Mouse (Mus musculus) neural tube, embryonic 14.5 days (tissue): ENCODE results near the gene Dhrs4. TPM values are rescaled to one million over a fixed set of nuclear protein-coding genes. Genes with fewer than 3 reads are reported as not detected.

Experiments
- ATAC-seq: fragments of 200-750 bp; cut with Nextera tagmentation; 2 replicates; pipeline ENCODE4 v1.8.0; 2017; ENCODE audit warnings: low read depth, mild to moderate bottlenecking, moderate TSS enrichment, moderate library complexity
- H3K27ac ChIP-seq: fragments of 300-500 bp; sonication (generic); 2 replicates; pipeline ENCODE4 v1.5.1; 2014; ENCODE audit warnings: low read depth, mild to moderate bottlenecking, control low read depth, low read length, moderate library complexity, mixed read lengths
- H3K27me3 ChIP-seq: fragments of 300-500 bp; sonication (generic); 2 replicates; pipeline ENCODE4 v1.6.1; 2014; ENCODE audit warnings: low read length; ENCODE audit not compliant: control insufficient read depth, insufficient read depth
- H3K36me3 ChIP-seq: fragments of 300-500 bp; sonication (generic); 2 replicates; pipeline ENCODE4 v1.6.1; 2014; ENCODE audit warnings: low read length, mixed read lengths; ENCODE audit not compliant: control insufficient read depth, insufficient read depth
- H3K4me1 ChIP-seq: fragments of 300-500 bp; sonication (generic); 2 replicates; pipeline ENCODE4 v1.6.1; 2014; ENCODE audit warnings: low read length; ENCODE audit not compliant: control insufficient read depth, insufficient read depth
- H3K4me2 ChIP-seq: fragments of 300-500 bp; sonication (generic); 2 replicates; pipeline ENCODE4 v1.6.1; 2014; ENCODE audit warnings: mild to moderate bottlenecking, low read depth, low read length, control low read depth
- H3K4me3 ChIP-seq: fragments of 300-500 bp; sonication (generic); 2 replicates; pipeline ENCODE4 v1.5.1; 2014; ENCODE audit warnings: low read depth, low read length, control low read depth, mixed read lengths
- H3K9ac ChIP-seq: fragments of 300-500 bp; sonication (generic); replicated peaks from 2 replicates; pipeline ENCODE4 v1.6.1; 2014; ENCODE audit warnings: low read depth, mild to moderate bottlenecking, control low read depth, low read length, mixed read lengths
- H3K9me3 ChIP-seq: fragments of 300-500 bp; sonication (generic); 2 replicates; pipeline ENCODE4 v1.6.1; 2016; ENCODE audit warnings: low read length; ENCODE audit not compliant: control insufficient read depth
- WGBS: fragments of 180-500 bp; shearing (Covaris S2); extraction: QIAGEN DNeasy Blood & Tissue Kit; methylation state at CpG from one replicate; pipeline ENCODE4 v1.1.7; 2014; 5-methylcytosine and 5-hydroxymethylcytosine counted together
- polyA plus RNA-seq: library from polyadenylated mRNA; unstranded; fragments of >200 nt; fragmentation: Nextera tagmentation; extraction: Ambion mirVana; gene quantifications from 2 replicates; pipeline ENCODE4 v1.2.1, GENCODE M21; 2014

The Dhrs4 gene
- polyA plus RNA-seq, 1 experiment from 2014 or later, result 7.6 TPM

DNA sequence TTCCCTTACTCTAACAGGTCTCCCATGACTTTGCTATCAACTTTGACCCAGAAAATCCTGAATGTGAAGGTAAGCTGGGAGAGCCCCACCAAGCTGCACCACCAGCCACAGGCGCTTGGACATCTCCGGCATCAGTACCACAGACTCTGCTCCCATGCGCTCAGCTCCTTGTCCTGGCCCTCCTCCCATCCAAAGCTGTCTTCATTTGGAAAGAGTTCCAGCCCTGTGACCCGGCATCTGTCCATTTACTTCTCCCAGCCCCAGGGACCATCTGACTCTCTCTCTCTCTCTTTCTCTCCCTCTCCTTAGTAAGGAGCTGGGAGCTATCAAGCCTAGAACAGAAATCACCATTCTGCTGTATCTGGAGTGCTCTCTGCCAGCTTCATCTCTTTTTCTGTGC, 37.3 kb downstream of the Dhrs4 start:
- Histone ChIP-seq H3K27ac (no peak overlapping the region), H3K9me3 (no peaks in the 10 kb centered on the region), H3K4me1 (no peaks in the 10 kb centered on the region), H3K9ac (no peak overlapping the region), H3K4me3 (no peak overlapping the region), H3K4me2 (no peak overlapping the region), H3K36me3 (no peaks in the 10 kb centered on the region), H3K27me3 (no peaks in the 10 kb centered on the region)
- no peak for ATAC-seq
- 92% methylated on average over 4 of the region's 4 CpGs for WGBS

DNA sequence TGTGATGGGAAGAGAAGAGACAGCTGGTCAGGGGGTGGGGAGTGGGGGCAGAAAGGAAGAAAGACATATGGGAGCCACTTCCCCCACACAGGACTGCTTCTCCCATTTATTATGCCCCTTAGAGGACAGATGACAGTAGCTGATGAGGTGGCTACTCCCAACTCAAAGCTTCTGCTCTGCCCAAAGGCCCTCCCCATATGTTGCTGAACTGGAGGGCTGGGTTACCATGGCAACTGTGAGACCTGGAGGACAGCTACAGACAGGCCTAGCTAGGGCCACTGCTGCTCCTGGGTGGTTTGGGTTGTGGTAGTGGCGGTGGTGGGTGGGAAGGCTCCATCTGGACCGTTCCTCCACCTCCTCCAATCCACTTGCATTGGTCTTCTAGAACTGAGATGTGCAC, 40.3 kb downstream of the Dhrs4 start:
- H3K9ac ChIP-seq, result no peak overlapping the region
- H3K27ac ChIP-seq, result no peak overlapping the region
- no peaks in the 10 kb centered on the region for H3K4me1 ChIP-seq
- ATAC-seq, result peak; percentile 42
- no peak overlapping the region for H3K4me2 ChIP-seq
- H3K27me3 ChIP-seq, result no peaks in the 10 kb centered on the region
- H3K4me3 ChIP-seq, result no peak overlapping the region
- no peaks in the 10 kb centered on the region for H3K36me3 ChIP-seq
- no peaks in the 10 kb centered on the region for H3K9me3 ChIP-seq
- 24% methylated on average over 2 of the region's 2 CpGs for WGBS

DNA sequence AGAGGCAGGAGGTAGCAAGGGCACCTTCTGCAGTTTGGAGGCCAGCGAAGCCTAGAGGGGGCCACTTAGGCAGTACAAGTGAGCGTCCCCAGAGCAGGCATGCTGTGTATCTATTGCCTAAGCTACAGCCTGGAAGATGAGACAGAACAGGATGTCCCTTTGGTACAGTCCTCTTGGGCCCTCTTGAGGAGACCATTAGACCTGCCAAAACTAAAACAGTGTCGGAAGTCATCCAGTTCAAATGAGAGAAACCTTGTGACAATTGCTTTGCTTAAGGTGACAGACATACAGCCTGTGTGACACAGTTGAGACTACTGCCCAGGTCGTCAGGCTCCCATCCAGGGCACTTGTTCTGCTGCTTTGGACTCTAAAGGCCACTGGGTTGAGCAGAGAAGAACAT, 41.0 kb downstream of the Dhrs4 start:
- 61% methylated on average over 4 of the region's 4 CpGs for WGBS
- Histone ChIP-seq H3K4me1 (no peaks in the 10 kb centered on the region), H3K9me3 (no peaks in the 10 kb centered on the region), H3K4me2 (no peak overlapping the region), H3K27me3 (no peaks in the 10 kb centered on the region), H3K36me3 (no peaks in the 10 kb centered on the region), H3K4me3 (no peak overlapping the region), H3K9ac (no peak overlapping the region), H3K27ac (no peak overlapping the region)
- ATAC-seq, result no peak

DNA sequence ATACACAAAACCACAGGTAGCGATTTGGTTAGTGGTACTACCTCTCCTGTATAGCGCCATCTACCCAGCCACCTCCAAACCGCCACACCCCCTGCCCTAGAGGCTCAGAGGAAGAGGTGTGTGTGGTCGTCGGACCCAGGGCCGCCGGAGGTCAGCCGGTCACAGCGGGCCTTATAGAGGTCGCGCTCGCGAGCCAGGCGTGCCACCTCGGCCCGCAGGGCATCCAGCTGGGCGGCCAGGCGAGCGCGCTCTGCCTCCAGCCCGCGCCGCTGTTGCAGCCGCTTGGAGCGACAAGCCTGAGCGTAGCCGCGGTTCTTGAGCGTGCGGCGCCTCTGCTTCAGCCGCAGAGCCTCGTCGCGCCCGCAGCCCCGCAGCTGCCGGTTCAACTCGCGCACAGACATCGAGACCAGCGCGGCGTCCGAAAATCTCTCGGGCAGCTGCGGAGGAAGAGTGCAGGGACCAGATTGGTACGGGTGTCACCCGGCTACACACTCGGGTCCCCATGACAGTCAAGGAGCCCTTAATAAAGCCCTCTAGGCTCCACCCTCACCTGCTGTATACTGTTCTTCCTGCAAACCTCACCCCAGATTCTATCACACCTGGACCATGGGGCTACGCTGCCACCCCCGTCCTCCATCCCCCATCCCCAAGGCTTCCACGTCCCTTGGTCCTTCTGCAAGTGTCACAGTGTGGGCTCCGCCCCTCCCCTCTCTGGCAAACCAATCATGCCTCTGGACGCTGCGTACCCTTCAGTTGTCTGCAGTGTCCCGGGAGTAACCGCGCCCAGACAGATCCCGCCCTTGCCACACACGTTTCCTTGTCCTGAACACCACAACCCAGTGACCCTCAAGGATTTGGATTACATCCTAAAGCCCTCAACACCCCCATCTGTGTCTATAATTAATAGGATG, 42.1 kb downstream of the Dhrs4 start:
- ATAC-seq, result peak; percentile 80
- H3K9ac ChIP-seq, result peak overlapping the region; percentile 74
- H3K4me1 ChIP-seq, result no peaks in the 10 kb centered on the region
- no peaks in the 10 kb centered on the region for H3K36me3 ChIP-seq
- H3K9me3 ChIP-seq, result no peaks in the 10 kb centered on the region
- H3K4me3 ChIP-seq, result peak overlapping the region; percentile 47
- H3K27ac ChIP-seq, result peak overlapping the region; percentile 52
- WGBS, result under 1% methylated on average over 61 of the region's 61 CpGs
- no peaks in the 10 kb centered on the region for H3K27me3 ChIP-seq
- H3K4me2 ChIP-seq, result peak overlapping the region; percentile 86

DNA sequence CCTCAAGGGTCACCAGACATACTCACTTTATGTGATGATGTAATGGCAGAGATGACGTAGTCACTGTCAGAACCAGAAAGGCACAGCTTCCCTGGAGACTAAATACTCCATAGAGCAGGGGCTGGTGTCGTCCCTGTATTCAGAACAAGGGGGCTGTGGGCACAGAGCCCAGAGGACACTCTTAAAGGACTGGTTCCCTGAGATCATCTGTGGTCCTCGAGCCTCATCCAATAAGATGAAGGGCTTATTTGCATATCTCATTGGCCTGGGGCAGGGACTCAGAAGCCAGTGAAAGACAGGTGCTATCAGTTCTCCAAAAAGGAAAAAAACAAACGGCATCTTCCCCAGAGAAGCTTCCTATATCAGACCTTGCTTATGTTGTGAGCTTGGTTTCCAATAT, 45.5 kb downstream of the Dhrs4 start:
- Histone ChIP-seq H3K4me3 (no peak overlapping the region), H3K27me3 (no peaks in the 10 kb centered on the region), H3K4me1 (no peaks in the 10 kb centered on the region), H3K36me3 (no peaks in the 10 kb centered on the region), H3K9me3 (no peaks in the 10 kb centered on the region), H3K4me2 (no peak overlapping the region), H3K27ac (no peak overlapping the region), H3K9ac (no peak overlapping the region)
- 51% methylated on average over 4 of the region's 4 CpGs for WGBS
- no peak for ATAC-seq

DNA sequence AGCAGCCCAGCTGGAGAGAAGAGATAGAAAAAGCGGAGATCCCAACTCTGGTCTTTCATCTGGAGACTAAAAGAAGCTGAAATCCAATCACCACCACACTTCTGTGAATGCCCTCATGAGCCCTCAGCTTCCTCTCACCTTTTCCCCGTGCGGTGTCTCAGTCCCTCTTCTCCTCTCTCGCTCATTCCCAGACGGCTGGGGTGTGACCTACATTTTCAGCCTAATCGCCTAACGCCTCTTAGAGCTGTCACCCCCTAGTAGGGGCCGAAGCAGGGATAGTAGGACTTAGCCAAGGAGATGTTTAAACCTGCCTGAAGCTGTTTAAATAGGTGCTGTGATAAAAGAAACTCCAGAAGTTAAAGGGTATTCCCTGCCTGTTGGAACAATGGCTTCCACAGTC, 46.2 kb downstream of the Dhrs4 start, which contains the start of gene Nrl:
Gene Nrl (minus strand): TSS at position 197 of the 400 bp plus-strand sequence.
- H3K9ac ChIP-seq, result no peak within 1 kb of the TSS
- ATAC-seq, result no peak

DNA sequence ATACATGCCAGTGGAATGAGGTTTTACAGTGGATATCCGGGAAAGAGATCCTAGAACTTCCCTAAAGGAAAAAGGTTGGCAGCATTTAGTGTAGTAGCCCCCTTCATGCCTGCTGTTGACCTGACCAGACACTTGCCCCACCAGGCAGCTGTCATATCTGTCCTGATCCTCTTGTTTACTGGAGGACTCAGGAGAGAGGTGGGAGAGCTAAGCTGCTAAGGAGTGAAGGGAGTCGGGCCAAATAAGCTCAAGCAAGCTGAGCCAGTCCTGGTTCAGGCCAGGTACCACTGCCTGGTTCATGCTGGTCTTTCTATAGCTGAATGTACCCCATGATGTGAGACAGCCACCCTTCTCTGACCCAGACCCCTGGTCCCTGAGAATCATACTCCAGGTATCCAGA, 48.1 kb downstream of the Dhrs4 start:
- H3K4me1 ChIP-seq, result no peaks in the 10 kb centered on the region
- WGBS, result 84% methylated on average over 2 of the region's 2 CpGs
- no peak overlapping the region for H3K4me3 ChIP-seq
- H3K36me3 ChIP-seq, result no peaks in the 10 kb centered on the region
- H3K9me3 ChIP-seq, result no peaks in the 10 kb centered on the region
- H3K27ac ChIP-seq, result no peak overlapping the region
- no peak overlapping the region for H3K9ac ChIP-seq
- no peaks in the 10 kb centered on the region for H3K27me3 ChIP-seq
- H3K4me2 ChIP-seq, result no peak overlapping the region
- ATAC-seq, result no peak

More for the DNA sequence above, 46.2 kb downstream of the Dhrs4 start, which contains the start of gene Nrl:
- Histone ChIP-seq H3K27me3 (no peaks in the 10 kb centered on the region), H3K36me3 (no peaks in the 10 kb centered on the region), H3K4me2 (no peak within 1 kb of the TSS), H3K4me1 (no peaks in the 10 kb centered on the region), H3K9me3 (no peaks in the 10 kb centered on the region), H3K4me3 (no peak within 1 kb of the TSS), H3K27ac (no peak within 1 kb of the TSS)
- 45% methylated on average over 8 of the region's 8 CpGs for WGBS

DNA sequence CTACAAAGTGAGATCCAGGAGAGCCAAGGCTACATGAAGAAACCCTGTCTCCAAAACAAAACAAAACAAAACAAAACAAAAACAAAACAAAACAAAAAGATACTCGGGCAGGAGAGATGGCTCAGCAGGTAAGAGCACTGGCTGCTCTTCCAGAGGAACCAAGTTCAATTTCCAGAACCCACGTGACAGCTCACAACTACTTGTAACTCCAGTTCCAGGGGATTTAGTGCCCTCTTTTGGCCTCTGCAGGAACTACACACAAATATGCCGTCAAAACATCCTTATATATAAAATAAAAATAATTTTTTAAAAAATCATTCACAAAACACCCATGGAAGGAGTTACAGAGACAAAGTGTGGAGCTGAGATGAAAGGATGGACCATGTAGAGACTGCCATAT, 49.4 kb downstream of the Dhrs4 start:
- no peak for ATAC-seq
- no peaks in the 10 kb centered on the region for H3K9me3 ChIP-seq
- 18% methylated on average over 3 of the region's 3 CpGs for WGBS
- H3K27me3 ChIP-seq, result no peaks in the 10 kb centered on the region
- H3K4me2 ChIP-seq, result no peak overlapping the region
- H3K4me1 ChIP-seq, result no peaks in the 10 kb centered on the region
- no peak overlapping the region for H3K27ac ChIP-seq
- H3K9ac ChIP-seq, result no peak overlapping the region
- H3K4me3 ChIP-seq, result no peak overlapping the region
- no peaks in the 10 kb centered on the region for H3K36me3 ChIP-seq

DNA sequence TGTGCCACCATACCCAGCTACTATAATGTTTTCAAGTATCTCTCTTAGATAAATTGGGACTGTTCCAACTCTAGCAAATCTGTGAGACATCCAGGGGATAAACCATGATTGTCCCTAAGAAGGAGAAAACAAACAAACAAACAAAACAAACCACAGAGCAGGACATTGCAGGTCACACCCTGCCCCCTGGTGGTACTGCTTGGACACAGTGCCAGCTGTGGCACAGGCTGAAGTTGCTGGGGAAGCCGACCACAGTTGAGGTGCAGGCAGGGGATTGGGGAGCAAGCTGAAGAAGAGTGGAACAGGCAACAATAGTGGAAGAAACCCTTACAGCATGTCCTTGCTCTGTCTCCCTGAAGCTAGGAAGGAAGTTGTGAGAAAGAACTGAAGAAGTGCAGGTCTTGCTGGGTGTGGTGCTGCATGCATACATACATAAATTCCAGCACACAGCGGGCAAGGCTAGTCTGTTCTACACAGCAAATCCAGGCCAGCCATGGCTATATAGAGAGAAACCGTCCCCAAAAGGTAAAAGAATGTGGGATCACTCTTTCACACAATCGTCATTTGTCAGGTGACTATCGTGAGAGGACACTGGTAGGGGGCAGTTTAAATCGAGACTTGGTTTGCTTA, 57.7 kb downstream of the Dhrs4 start:
- Histone ChIP-seq H3K27me3 (no peaks in the 10 kb centered on the region), H3K4me2 (no peak overlapping the region), H3K9ac (no peak overlapping the region), H3K9me3 (no peaks in the 10 kb centered on the region), H3K4me3 (no peak overlapping the region), H3K36me3 (no peaks in the 10 kb centered on the region), H3K4me1 (peaks cover 13% of the 10 kb centered on the region), H3K27ac (no peak overlapping the region)
- ATAC-seq, result no peak
- WGBS, result 44% methylated on average over 6 of the region's 6 CpGs
